Mouse (Mus musculus) forebrain, embryonic 14.5 days (tissue): Measurements from ENCODE around the gene Bmpr1b. TPM values are rescaled to one million over a fixed set of nuclear protein-coding genes. Genes with fewer than 3 reads are reported as not detected.

Experiments
- ATAC-seq: fragments of 200-750 bp; cut with Nextera tagmentation; 2 replicates; pipeline ENCODE4 v1.8.0; 2017; ENCODE audit warnings: mild to moderate bottlenecking, moderate library complexity
- DNase-seq: peaks from one replicate; pipeline ENCODE4 v3.0.0-alpha.2; 2015; ENCODE audit warnings: low spot score
- H3K27ac ChIP-seq: fragments of 300-500 bp; sonication (generic); 2 replicates; pipeline ENCODE4 v1.5.1; 2014; ENCODE audit warnings: low read depth, mild to moderate bottlenecking, control low read depth, low read length, moderate library complexity
- H3K27me3 ChIP-seq: fragments of 300-500 bp; sonication (generic); replicated peaks from 2 replicates; pipeline ENCODE4 v1.6.1; 2014; ENCODE audit warnings: low read length, control low read depth, mixed read lengths; ENCODE audit not compliant: control insufficient read depth, insufficient read depth
- H3K36me3 ChIP-seq: fragments of 300-500 bp; sonication (generic); 2 replicates; pipeline ENCODE4 v1.6.1; 2014; ENCODE audit warnings: low read length, control low read depth; ENCODE audit not compliant: control insufficient read depth, insufficient read depth
- H3K4me1 ChIP-seq: fragments of 300-500 bp; sonication (generic); 2 replicates; pipeline ENCODE4 v1.6.1; 2014; ENCODE audit warnings: antibody characterized with exemption, low read length, control low read depth; ENCODE audit not compliant: control insufficient read depth, insufficient read depth
- H3K4me2 ChIP-seq: fragments of 300-500 bp; sonication (generic); 2 replicates; pipeline ENCODE4 v1.6.1; 2014; ENCODE audit warnings: mild to moderate bottlenecking, control low read depth, low read length
- H3K4me3 ChIP-seq: fragments of 300-500 bp; sonication (generic); 2 replicates; pipeline ENCODE4 v1.5.1; 2014; ENCODE audit warnings: low read depth, low read length, control low read depth
- H3K9ac ChIP-seq: fragments of 300-500 bp; sonication (generic); 2 replicates; pipeline ENCODE4 v1.6.1; 2014; ENCODE audit warnings: mild to moderate bottlenecking, low read length, control low read depth, moderate library complexity
- H3K9me3 ChIP-seq: fragments of 300-500 bp; sonication (generic); replicated peaks from 2 replicates; pipeline ENCODE4 v1.6.1; 2016; ENCODE audit warnings: low read length, control low read depth, mixed read lengths; ENCODE audit not compliant: control insufficient read depth
- WGBS: fragments of 180-500 bp; shearing (Covaris S2); extraction: QIAGEN DNeasy Blood & Tissue Kit; methylation state at CpG from one replicate; pipeline ENCODE4 v1.1.7; 2014; 5-methylcytosine and 5-hydroxymethylcytosine counted together
- polyA plus RNA-seq: library from polyadenylated mRNA; unstranded; fragments of >200 nt; fragmentation: Nextera tagmentation; extraction: Ambion mirVana; gene quantifications from 2 replicates; pipeline ENCODE4 v1.2.1, GENCODE M21; 2014

Gene Bmpr1b
- polyA plus RNA-seq, 1 experiment from 2014 or later = 4.2 TPM

- H3K27me3 ChIP-seq = no peaks in the 10 kb centered on the region
- H3K9ac ChIP-seq = no peak overlapping the region
- H3K4me2 ChIP-seq = no peak overlapping the region
- no peak for DNase-seq
- no peaks in the 10 kb centered on the region for H3K36me3 ChIP-seq
- H3K4me1 ChIP-seq = peaks cover 20% of the 10 kb centered on the region
- H3K4me3 ChIP-seq = no peak overlapping the region
- 88% methylated on average over 1 of the region's 1 CpGs for WGBS
- H3K9me3 ChIP-seq = no peaks in the 10 kb centered on the region
- ATAC-seq = no peak
- no peak overlapping the region for H3K27ac ChIP-seq
These were observed 220.7 kb downstream of the Bmpr1b start for GRCm38 (mm10) chr3:141948506-141948905.

DNA sequence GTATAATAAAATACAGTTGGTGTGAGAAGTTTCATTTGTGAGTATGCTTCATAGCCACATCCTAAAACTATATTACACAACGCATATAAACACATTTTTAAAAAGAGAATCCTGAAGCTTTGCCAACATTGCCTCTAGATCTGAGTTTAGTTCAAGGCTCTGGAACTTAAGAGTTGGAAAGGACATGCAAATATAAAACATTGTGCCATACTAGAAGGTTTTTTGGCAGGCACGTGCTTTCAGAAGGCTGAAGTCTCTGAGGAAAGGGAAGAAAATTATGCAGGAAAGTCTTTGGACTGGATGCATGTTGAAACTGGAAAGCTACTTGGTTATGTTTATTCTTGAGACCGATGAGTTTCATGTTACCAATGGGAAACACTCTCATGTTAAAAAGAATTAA lies 221.1 kb downstream of the Bmpr1b start:
- no peak for ATAC-seq
- no peak overlapping the region for H3K4me3 ChIP-seq
- WGBS = 69% methylated on average over 3 of the region's 3 CpGs
- no peak overlapping the region for H3K27ac ChIP-seq
- no peaks in the 10 kb centered on the region for H3K9me3 ChIP-seq
- no peaks in the 10 kb centered on the region for H3K36me3 ChIP-seq
- no peak overlapping the region for H3K9ac ChIP-seq
- H3K27me3 ChIP-seq = no peaks in the 10 kb centered on the region
- H3K4me1 ChIP-seq = peaks cover 24% of the 10 kb centered on the region
- H3K4me2 ChIP-seq = no peak overlapping the region
- DNase-seq = no peak

- ATAC-seq = no peak
These were observed 222.4 kb downstream of the Bmpr1b start for GRCm38 (mm10) chr3:141946846-141947245.

GRCm38 (mm10) chr3:141943317-141943742 lies 225.9 kb downstream of the Bmpr1b start:
- peaks cover 8% of the 10 kb centered on the region; the same call in 1 of the 2 replicates for H3K4me1 ChIP-seq
- DNase-seq = peak; percentile 77
- H3K9me3 ChIP-seq = no peaks in the 10 kb centered on the region
- no peak overlapping the region for H3K4me3 ChIP-seq
- H3K27ac ChIP-seq = no peak overlapping the region
- no peaks in the 10 kb centered on the region for H3K36me3 ChIP-seq
- WGBS = 4% methylated on average over 3 of the region's 3 CpGs
- no peaks in the 10 kb centered on the region for H3K27me3 ChIP-seq
- no peak overlapping the region for H3K4me2 ChIP-seq
- peak; percentile 89 for ATAC-seq
- no peak overlapping the region for H3K9ac ChIP-seq

More at GRCm38 (mm10) chr3:141946846-141947245, 222.4 kb downstream of the Bmpr1b start:
- Histone ChIP-seq H3K4me2 (no peak overlapping the region), H3K4me3 (no peak overlapping the region), H3K27ac (no peak overlapping the region), H3K27me3 (no peaks in the 10 kb centered on the region), H3K9me3 (no peaks in the 10 kb centered on the region), H3K9ac (no peak overlapping the region), H3K4me1 (peaks cover 19% of the 10 kb centered on the region), H3K36me3 (no peaks in the 10 kb centered on the region)
- peak; percentile 72 for DNase-seq
- WGBS = 56% methylated on average over 2 of the region's 2 CpGs

GRCm38 (mm10) chr3:141940207-141940606 lies 229.0 kb downstream of the Bmpr1b start:
- WGBS = 69% methylated on average over 5 of the region's 5 CpGs
- peak; percentile 46 for DNase-seq
- no peaks in the 10 kb centered on the region for H3K27me3 ChIP-seq
- no peak overlapping the region for H3K4me3 ChIP-seq
- H3K27ac ChIP-seq = no peak overlapping the region
- no peaks in the 10 kb centered on the region for H3K9me3 ChIP-seq
- H3K36me3 ChIP-seq = no peaks in the 10 kb centered on the region
- no peak for ATAC-seq
- no peak overlapping the region for H3K9ac ChIP-seq
- H3K4me2 ChIP-seq = no peak overlapping the region
- peaks cover 29% of the 10 kb centered on the region for H3K4me1 ChIP-seq

DNA sequence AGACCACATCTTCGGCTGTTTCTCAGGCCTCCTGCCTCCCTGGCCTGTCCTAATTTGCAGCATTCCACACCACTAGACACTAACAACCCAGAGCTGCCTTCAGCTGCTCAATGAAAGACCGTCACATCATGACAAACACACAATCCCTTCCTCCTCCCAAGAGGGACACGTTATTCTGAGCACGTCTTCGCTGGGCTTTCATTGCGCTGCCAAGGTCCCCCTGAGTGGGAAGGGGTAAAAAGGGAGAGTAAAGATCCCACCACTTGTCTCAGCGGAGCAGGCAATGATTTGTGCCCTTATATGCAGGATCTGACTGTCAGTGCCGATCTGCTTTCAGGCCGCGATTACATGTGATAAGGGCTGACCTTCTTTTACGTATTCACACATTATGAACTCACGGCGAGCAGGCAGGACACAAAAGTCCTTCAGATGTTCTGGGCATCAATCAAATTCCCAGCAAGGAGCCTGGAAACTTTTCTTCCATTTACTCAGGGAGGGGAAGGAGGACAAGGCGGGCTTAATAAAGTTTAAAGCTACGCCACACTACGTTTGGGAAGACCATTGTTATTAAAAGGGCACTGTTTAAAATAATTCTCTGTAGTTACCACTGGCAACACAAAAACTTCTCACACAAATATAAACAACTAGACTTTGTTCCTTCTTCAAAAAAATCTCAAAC lies 232.5 kb downstream of the Bmpr1b start:
- no peaks in the 10 kb centered on the region for H3K36me3 ChIP-seq
- no peaks in the 10 kb centered on the region for H3K27me3 ChIP-seq
- H3K4me1 ChIP-seq = peaks cover 47% of the 10 kb centered on the region
- peak overlapping the region; percentile 46 for H3K4me2 ChIP-seq
- DNase-seq (peak; percentile 82), ATAC-seq (peak; percentile 86)
- H3K9ac ChIP-seq = peak overlapping the region; percentile 33; the same call in 1 of the 2 replicates
- H3K27ac ChIP-seq = peak overlapping the region; percentile 36
- H3K4me3 ChIP-seq = no peak overlapping the region
- no peaks in the 10 kb centered on the region for H3K9me3 ChIP-seq
- WGBS = 3% methylated on average over 16 of the region's 16 CpGs

DNA sequence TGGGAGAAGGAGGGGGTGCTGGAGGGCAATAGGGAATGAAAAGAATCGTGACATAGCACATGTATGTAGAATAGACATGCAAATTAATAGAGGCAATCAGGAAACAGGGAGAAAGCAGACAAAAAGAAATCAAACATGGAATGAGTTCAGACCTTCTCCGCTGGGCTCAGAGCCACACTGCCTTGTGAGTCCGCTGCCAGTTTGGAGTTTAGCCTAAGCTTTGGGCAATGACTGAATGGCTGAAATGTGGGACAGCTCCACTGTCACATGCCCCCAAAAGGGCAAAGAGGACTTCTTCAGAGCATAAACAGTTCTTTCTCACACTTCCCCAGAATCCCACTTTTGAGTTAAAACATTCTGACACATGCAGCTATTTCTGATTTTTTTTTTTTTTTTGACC lies 236.3 kb downstream of the Bmpr1b start:
- Histone ChIP-seq H3K36me3 (no peaks in the 10 kb centered on the region), H3K9ac (no peak overlapping the region), H3K27me3 (no peaks in the 10 kb centered on the region), H3K4me1 (peaks cover 52% of the 10 kb centered on the region), H3K9me3 (no peaks in the 10 kb centered on the region), H3K4me2 (no peak overlapping the region; the same call in 1 of the 2 replicates), H3K27ac (peak overlapping the region; percentile 46; the same call in 1 of the 2 replicates), H3K4me3 (no peak overlapping the region)
- WGBS = 14% methylated on average over 3 of the region's 3 CpGs
- peak; percentile 85 for DNase-seq
- peak; percentile 42 for ATAC-seq

DNA sequence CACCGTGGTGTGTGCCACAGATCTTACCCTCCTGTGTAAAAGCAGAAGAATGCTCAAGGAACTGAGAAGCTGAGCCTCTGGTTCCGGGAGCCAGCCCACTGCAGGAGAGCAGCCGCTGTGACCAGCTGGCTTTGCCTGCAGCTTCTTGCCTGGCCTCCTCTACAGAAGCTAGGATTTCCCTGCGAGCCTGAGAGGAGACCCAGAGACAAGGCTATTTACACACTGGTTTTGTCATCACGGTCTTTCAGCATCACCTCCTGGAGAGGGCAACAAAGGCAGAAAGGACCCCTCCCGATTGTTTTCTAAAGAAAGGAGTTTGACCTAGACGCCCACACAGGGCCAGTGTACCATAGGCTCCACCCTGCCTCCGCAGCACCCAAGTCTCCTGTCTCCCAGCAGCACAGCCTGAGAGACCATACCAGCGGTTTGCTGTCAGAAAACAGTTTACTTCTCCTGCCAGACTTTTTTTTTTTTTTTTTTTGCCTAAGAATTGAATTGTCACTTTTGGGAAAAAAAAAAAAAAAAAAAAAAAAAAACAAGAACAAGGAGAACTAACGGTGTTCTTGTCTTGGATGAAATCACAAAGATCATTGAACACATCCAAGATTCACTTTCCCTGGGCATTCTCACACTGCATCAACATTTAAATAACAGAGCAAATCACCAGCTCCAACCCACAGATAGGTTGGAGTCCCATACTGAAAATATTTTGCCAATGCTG lies 237.7 kb downstream of the Bmpr1b start:
- no peaks in the 10 kb centered on the region for H3K36me3 ChIP-seq
- H3K27ac ChIP-seq = peak overlapping the region; percentile 52; the same call in 1 of the 2 replicates
- peaks cover 42% of the 10 kb centered on the region for H3K4me1 ChIP-seq
- H3K9me3 ChIP-seq = no peaks in the 10 kb centered on the region
- peak overlapping the region; percentile 40 for H3K4me2 ChIP-seq
- no peaks in the 10 kb centered on the region for H3K27me3 ChIP-seq
- H3K4me3 ChIP-seq = peak overlapping the region; percentile 7; the same call in 1 of the 2 replicates
- DNase-seq (peak; percentile 56), ATAC-seq (peak; percentile 56)
- WGBS = under 1% methylated on average over 10 of the region's 10 CpGs
- peak overlapping the region; percentile 50 for H3K9ac ChIP-seq

DNA sequence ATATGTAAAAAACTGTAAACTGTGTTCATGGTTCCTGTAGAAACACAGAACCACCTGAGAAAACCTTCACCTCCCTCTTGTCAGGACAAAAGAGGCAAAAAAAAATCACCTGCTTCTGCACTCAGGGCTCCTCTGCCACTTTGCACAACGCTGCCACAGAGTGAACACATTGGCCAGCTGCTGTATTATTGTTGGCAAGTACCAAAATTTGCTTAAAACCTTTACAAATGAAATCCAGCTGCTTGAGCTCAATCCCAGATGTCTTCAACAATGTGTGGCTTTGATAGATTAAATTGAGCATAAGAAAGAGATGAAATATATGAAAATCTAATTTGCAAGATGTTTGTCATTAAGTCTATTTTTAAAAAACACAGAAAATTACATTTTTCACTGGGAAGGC lies 245.8 kb downstream of the Bmpr1b start:
- Histone ChIP-seq H3K9ac (no peak overlapping the region), H3K4me2 (no peak overlapping the region), H3K36me3 (no peaks in the 10 kb centered on the region), H3K27ac (no peak overlapping the region), H3K9me3 (no peaks in the 10 kb centered on the region), H3K4me1 (peaks cover 2% of the 10 kb centered on the region; the same call in 1 of the 2 replicates), H3K4me3 (no peak overlapping the region), H3K27me3 (no peaks in the 10 kb centered on the region)
- no peak; the same call in 1 of the 2 replicates for ATAC-seq
- WGBS = 40% methylated on average over 1 of the region's 1 CpGs
- peak; percentile 34 for DNase-seq
